Mouse (Mus musculus): ENCODE results near the gene Cuedc1.
"Not testable (repeated sequence)": the region's sequence is repeated elsewhere in the genome, so short reads cannot be mapped to it uniquely, and the experiment has no call there.

The Cuedc1 gene

GRCm38 (mm10) chr11:88202077-88202476 is 104.2 kb downstream of the Cuedc1 start:
- no peak for DNase-seq (ENCODE audit: low spot score in 2 of 2)

DNA sequence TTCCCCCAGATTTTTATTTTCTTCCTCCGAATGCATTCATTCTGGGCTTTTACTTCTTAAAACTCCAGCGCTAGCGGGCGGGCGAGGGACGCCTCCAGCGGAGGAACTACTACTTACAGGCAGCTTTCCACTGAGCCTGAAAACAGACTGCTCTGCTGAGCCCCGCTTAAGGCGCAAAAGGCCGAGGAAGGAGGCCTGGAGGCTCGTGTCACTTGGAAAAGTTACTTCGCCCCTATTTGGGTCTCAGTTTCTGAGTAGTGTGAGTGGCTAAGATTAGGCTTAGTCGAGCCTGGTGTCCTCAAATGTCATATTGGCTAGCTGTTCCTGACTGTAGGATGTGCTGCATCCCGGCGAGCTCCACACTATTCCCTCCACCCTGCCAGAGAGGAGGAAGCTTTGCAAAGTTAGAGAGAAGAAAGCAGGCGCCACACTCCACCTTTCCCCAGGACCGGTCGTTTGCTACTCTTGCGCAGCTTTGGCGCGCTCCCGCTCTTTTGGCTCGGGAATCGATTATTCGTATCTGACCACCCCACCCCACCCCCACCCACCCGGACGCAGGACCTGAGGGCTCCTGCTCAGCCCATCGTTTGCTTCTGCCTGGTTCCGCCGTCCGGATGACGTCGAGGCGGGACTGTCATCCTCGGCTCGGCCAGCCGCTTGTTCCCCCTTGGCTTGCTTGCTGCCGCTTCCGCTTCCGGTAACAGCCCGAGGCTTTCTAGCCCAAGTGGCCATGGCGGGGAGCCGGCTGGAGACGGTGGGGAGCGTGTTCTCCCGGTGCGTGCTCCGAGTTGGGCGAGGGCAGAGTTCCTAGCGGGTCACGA is 106.1 kb downstream of the Cuedc1 start, which contains the start of gene Mrps23:
Mrps23 (plus strand) TSS at position 677 of the 821 bp plus-strand sequence.
- DNase-seq (ENCODE audit: low spot score in 2 of 2), result peak; percentile 86 to 93

- DNase-seq (ENCODE audit: low spot score in 2 of 2), result peak in 1 of 2 experiments; percentile 69
Measured at GRCm38 (mm10) chr11:88204593-88205368, 106.9 kb downstream of the Cuedc1 start.

DNA sequence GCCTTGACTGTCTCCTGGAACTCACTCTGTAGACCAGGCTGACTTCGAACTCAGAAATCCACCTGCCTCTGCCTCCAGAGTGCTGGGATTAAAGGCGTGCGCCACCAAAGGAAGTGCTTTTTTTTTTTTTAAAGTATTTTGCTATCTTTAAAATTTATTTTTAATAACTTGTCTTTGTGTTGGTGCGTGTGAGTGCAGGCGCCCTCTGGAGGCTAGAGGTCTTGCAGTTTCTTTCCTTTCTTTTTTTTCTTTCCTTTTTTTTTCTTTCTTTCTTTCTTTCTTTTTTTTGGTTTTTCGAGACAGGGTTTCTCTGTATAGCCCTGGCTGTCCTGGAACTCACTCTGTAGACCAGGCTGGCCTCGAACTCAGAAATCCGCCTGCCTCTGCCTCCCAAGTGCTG is 108.7 kb downstream of the Cuedc1 start:
- not testable (repeated sequence) for DNase-seq (ENCODE audit: low spot score in 2 of 2)

GRCm38 (mm10) chr11:88207697-88208096 is 109.8 kb downstream of the Cuedc1 start:
- no peak for DNase-seq (ENCODE audit: low spot score in 2 of 2)

- DNase-seq (ENCODE audit: low spot score in 2 of 2), result no peak
Measured at GRCm38 (mm10) chr11:88211824-88212582, 114.1 kb downstream of the Cuedc1 start.

GRCm38 (mm10) chr11:88213757-88214156 is 115.9 kb downstream of the Cuedc1 start:
- no peak for DNase-seq (ENCODE audit: low spot score in 2 of 2)

GRCm38 (mm10) chr11:88214881-88215831 is 117.3 kb downstream of the Cuedc1 start:
- DNase-seq (ENCODE audit: low spot score in 2 of 2), result no peak

DNA sequence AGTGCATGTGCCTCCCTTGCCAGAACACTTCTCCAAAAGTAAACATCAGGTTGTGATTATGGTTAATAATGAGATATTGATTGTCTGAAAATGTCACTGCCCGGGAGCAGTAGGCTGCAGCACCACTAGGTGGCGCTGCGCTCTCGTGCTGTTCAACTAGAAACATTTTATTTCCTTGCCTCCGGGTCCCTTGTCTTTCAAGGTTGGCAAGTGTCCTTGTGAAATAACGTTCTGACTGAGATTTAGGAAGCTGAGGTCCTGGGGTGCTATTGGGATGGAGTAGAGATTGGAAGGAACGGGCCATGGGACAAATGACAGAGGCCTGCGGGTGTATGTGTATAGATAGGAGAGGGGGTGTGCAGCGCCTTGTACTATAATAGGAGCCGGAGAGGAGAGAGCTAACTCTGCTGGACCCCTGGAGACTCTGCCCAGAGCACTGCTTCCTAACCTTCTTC is 118.4 kb downstream of the Cuedc1 start:
- DNase-seq (ENCODE audit: low spot score in 2 of 2), result peak in 1 of 2 experiments; percentile 79

- DNase-seq (ENCODE audit: low spot score in 2 of 2), result no peak
Measured at GRCm38 (mm10) chr11:88218155-88218554, 120.3 kb downstream of the Cuedc1 start.

DNA sequence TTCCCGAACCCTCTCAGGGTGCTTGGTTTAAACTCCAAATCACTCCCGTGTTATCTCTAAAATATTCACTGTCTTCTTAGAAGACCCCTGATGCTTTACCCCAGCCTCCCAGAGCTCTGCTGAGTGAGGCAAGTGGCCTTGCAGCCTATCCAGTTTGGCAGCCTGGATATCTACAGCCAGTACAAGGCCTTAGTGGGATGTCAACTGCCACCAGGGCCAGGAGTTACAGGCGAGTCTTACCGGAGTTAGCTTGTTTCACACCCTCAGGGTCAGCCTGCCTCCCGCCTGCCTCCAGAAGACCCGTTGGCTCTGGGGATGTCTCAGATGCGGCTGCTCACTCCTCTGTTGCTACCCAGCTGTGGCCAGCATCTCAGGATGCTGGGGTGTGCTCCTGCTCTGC is 120.7 kb downstream of the Cuedc1 start:
- no peak for DNase-seq (ENCODE audit: low spot score in 2 of 2)

- DNase-seq (ENCODE audit: low spot score in 2 of 2), result no peak
Measured at GRCm38 (mm10) chr11:88221929-88222475, 124.1 kb downstream of the Cuedc1 start.

DNA sequence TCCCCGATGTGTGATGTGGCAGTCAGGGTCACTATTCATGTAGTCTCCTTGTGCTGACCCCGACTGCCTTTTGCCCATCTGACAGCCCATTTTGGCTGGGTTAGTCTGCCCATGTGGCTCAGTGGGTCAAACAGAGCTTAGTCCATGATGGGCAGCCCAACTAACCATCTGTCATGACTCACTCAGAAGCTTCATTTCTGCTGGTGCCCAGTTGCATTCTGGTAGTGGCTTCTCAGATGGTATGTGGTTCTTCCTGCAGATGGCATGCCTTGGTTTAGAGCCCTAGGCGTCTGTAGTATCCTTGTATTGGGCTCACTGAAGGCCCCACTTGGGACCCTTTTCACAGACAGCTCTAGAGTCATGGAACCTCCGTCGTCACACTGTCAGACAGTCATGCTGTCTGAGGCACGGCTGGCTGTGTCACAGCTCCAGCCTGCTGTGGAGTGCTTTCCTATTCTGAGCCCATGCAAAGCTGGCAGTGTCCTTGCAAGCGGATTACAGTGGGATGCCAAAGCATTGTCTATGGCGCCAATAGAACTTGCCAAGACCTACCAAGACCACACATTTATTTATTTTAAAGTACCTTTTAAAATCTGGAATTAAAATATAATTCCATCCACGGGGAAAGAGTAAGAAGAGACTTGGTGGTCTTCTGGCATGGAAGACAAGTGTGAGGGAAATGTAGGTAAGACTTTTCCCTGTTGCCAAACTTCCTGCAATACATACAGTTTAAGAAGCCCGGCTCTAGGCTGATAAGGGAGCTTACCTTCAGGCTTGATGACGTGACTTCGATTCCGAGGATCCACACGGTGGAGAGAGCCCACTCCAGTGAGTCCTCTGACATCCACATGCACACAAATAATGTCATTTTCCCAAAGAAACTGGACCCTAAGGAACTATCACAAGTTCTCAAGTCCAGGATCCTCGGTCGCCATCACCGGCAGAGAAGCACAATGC is 129.4 kb downstream of the Cuedc1 start:
- DNase-seq (ENCODE audit: low spot score in 2 of 2), result no peak

DNA sequence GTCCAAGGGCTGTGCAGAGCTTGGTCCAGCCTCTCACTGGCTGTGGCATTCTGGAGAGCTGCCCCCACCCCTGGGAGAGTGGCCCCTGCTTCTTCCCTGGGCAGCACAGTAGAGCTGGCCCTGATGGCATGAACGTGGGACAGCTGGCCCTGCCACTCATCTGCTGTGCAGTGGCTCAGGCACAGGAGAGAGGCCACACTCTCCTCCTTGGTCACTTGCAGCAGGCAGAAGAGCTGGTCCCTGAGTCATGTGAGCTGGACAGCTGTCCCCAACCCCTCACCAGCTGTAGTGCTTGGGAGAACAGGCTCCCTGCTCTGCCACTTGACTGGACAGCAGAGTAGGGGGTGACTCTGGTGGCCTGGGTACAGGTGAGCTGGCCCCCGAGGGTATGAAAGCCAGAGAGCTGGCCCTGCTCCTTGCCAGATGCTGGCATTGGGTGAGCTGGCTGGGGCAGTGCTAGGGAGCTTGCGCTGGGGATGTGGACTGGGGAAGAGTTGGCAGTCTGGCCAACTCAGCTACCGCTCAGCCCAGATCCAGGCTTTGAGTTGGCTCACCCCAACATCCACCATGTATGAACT is 133.4 kb downstream of the Cuedc1 start:
- DNase-seq (ENCODE audit: low spot score in 2 of 2), result no peak

- no peak for DNase-seq (ENCODE audit: low spot score in 2 of 2)
Measured at GRCm38 (mm10) chr11:88233528-88234427, 135.9 kb downstream of the Cuedc1 start.

DNA sequence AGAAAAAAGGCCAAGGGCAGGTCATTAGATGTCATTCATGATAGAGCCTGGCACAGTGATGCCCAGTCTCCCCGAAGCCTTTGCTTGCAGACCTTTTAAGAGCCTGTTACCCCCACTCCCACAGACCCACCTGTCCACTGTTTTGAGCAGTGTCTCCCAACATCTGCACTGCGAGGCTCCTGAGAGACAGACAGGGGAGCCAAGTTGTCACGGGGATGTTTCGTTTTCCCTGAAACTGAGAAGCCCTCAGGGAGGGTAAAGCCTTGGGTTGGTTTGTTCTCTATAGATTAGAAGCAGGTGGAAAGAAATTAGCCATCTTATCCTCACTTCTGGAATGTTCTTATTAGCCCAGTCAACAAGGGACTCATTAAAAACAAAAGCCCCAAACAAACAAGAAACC is 136.9 kb downstream of the Cuedc1 start:
- DNase-seq (ENCODE audit: low spot score in 2 of 2), result no peak

DNA sequence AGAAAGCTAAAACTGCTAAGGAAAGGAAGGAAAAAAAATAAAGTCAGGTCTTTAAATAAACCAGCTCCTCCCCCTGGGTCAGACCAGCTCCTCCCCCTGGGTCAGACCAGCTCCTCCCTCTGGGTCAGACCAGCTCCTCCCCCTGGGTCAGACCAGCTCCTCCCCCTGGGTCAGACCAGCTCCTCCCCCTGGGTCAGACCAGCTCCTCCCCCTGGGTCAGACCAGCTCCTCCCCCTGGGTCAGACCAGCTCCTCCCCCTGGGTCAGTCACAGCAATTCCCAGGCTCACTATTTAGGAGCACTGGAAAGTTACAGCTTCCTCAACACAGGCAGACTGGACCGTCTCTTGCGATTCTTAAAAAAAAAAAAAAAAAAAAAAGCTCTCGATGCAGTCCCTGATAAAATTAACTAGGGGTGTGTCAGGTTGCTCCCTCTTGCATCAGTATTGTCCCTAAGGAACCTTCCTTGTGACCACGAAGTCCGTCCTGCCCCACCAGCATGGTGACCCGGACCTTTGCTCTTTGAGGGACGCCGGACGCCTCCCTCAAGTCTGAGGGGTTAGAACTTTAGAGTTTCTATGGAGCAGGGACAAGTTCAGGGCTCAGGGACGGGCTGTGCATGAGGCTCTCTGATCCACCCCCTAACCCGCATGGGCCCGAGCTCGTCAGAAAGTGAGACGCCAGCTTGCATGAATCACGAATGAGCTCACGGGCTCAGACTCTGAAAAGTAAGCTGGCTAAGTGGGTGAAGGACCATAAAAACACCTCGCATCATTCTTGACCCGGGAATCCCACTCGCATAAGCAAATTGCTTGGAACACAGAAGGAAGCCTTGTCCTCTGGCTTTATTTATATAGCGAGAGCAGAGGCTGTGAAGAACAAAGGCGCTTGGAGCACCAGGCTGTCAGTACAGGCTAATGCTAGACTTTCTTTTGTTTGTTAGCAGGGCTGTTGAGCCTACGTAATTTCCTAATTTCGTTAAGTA is 137.7 kb downstream of the Cuedc1 start:
- DNase-seq (ENCODE audit: low spot score in 2 of 2), result peak in 1 of 2 experiments; percentile 23
